Mouse (Mus musculus) olfactory bulb, adult 2 months (tissue): ENCODE measurements at regions not wholly inside any gene's neighbourhood (a gene's known extent, or its start where the extent isn't known, plus 50 kb on each side); places are given as distances from the start of the nearest gene placed in this dataset.

Experiments
- H3K27ac ChIP-seq: fragments of 200-500 bp; 2 replicates; pipeline ENCODE4 v1.5.1; 2012; ENCODE audit warnings: low read depth, low read length; ENCODE audit not compliant: insufficient read depth
- H3K4me1 ChIP-seq: fragments of 200-500 bp; 2 replicates; pipeline ENCODE4 v1.6.1; 2012; ENCODE audit warnings: low read length; ENCODE audit not compliant: control insufficient read depth, insufficient read depth
- H3K4me3 ChIP-seq: fragments of 200-500 bp; 2 replicates; pipeline ENCODE4 v1.5.1; 2012; ENCODE audit warnings: mild to moderate bottlenecking, low read depth, low read length, moderate library complexity; ENCODE audit not compliant: insufficient read depth
- CTCF ChIP-seq: fragments of 200-500 bp; IDR thresholded peaks from 2 replicates; pipeline ENCODE4 v1.5.1; 2012; ENCODE audit warnings: low read depth, mild to moderate bottlenecking, low read length, moderate library complexity; ENCODE audit not compliant: insufficient read depth
- POLR2A ChIP-seq: fragments of 200-500 bp; IDR thresholded peaks from 2 replicates; pipeline ENCODE4 v1.6.1; 2012; ENCODE audit warnings: mild to moderate bottlenecking, low read depth, low read length, moderate library complexity; ENCODE audit not compliant: insufficient read depth
- WGBS: fragments of 180-500 bp; shearing (Covaris S2); methylation state at CpG from one replicate; pipeline ENCODE4 v1.1.7; 2018; 5-methylcytosine and 5-hydroxymethylcytosine counted together

- TF ChIP-seq CTCF (peak; percentile 57), POLR2A (no peak)
- H3K27ac ChIP-seq, result no peak overlapping the region
- H3K4me3 ChIP-seq, result no peak overlapping the region
- H3K4me1 ChIP-seq, result peaks cover 2% of the 10 kb centered on the region; the same call in 1 of the 2 replicates
- WGBS, result 4% methylated on average over 9 of the region's 9 CpGs
These were observed 161.2 kb downstream of the Cetn3 start for GRCm38 (mm10) chr13:81944047-81944446.

GRCm38 (mm10) chr13:81944469-81944868 lies 161.6 kb downstream of the Cetn3 start:
- no peak for TF ChIP-seq CTCF
- TF ChIP-seq POLR2A, result no peak
- H3K4me3 ChIP-seq, result no peak overlapping the region
- H3K4me1 ChIP-seq, result peaks cover 2% of the 10 kb centered on the region; the same call in 1 of the 2 replicates
- 37% methylated on average over 6 of the region's 6 CpGs for WGBS
- H3K27ac ChIP-seq, result no peak overlapping the region

GRCm38 (mm10) chr13:81945741-81946140 lies 162.9 kb downstream of the Cetn3 start:
- Histone ChIP-seq H3K4me1 (peaks cover 2% of the 10 kb centered on the region; the same call in 1 of the 2 replicates), H3K4me3 (peak overlapping the region; percentile 43), H3K27ac (peak overlapping the region; percentile 38; the same call in 1 of the 2 replicates)
- TF ChIP-seq CTCF (no peak), POLR2A (no peak)
- WGBS, result 19% methylated on average over 9 of the region's 9 CpGs

- H3K4me1 ChIP-seq, result no peaks in the 10 kb centered on the region
- no peak overlapping the region for H3K27ac ChIP-seq
- 80% methylated on average over 2 of the region's 2 CpGs for WGBS
- no peak for TF ChIP-seq POLR2A
- TF ChIP-seq CTCF, result no peak
- H3K4me3 ChIP-seq, result no peak overlapping the region
These were observed 182.6 kb downstream of the Cetn3 start for GRCm38 (mm10) chr13:81965431-81965830.

GRCm38 (mm10) chr13:81975878-81976277 lies 193.0 kb downstream of the Cetn3 start:
- TF ChIP-seq CTCF (no peak), POLR2A (no peak)
- Histone ChIP-seq H3K4me1 (no peaks in the 10 kb centered on the region), H3K27ac (no peak overlapping the region), H3K4me3 (no peak overlapping the region)
- WGBS, result 45% methylated on average over 2 of the region's 2 CpGs

- Histone ChIP-seq H3K4me1 (no peaks in the 10 kb centered on the region), H3K27ac (no peak overlapping the region), H3K4me3 (no peak overlapping the region)
- TF ChIP-seq POLR2A, result no peak
- 93% methylated on average over 6 of the region's 6 CpGs for WGBS
These were observed 195.1 kb downstream of the Cetn3 start for GRCm38 (mm10) chr13:81978003-81978402.

GRCm38 (mm10) chr13:81979289-81979688 lies 196.4 kb downstream of the Cetn3 start:
- TF ChIP-seq CTCF, result no peak
- no peak for TF ChIP-seq POLR2A
- H3K4me3 ChIP-seq, result no peak overlapping the region
- H3K27ac ChIP-seq, result no peak overlapping the region
- H3K4me1 ChIP-seq, result no peaks in the 10 kb centered on the region

GRCm38 (mm10) chr13:81980094-81980493 lies 197.2 kb downstream of the Cetn3 start:
- Histone ChIP-seq H3K4me1 (no peaks in the 10 kb centered on the region), H3K4me3 (no peak overlapping the region), H3K27ac (no peak overlapping the region)
- TF ChIP-seq POLR2A, result no peak
- no peak for TF ChIP-seq CTCF
- WGBS, result 89% methylated on average over 5 of the region's 5 CpGs

- 69% methylated on average over 2 of the region's 2 CpGs for WGBS
- Histone ChIP-seq H3K4me3 (no peak overlapping the region), H3K4me1 (no peaks in the 10 kb centered on the region), H3K27ac (no peak overlapping the region)
- TF ChIP-seq CTCF, result no peak
These were observed 199.6 kb downstream of the Cetn3 start for GRCm38 (mm10) chr13:81982491-81982890.

- Histone ChIP-seq H3K27ac (no peak overlapping the region), H3K4me3 (no peak overlapping the region), H3K4me1 (no peaks in the 10 kb centered on the region)
- no peak for TF ChIP-seq POLR2A
- 70% methylated on average over 3 of the region's 3 CpGs for WGBS
These were observed 217.9 kb downstream of the Cetn3 start for GRCm38 (mm10) chr13:82000681-82001212.
